Mouse (Mus musculus): ENCODE measurements around the gene Enpp4. TPM values are rescaled to one million over a fixed set of nuclear protein-coding genes. Genes with fewer than 3 reads are reported as not detected.

Enpp4 gene
- polyA plus RNA-seq, 1 experiment from 2014 or later, result 4.4 TPM

DNA sequence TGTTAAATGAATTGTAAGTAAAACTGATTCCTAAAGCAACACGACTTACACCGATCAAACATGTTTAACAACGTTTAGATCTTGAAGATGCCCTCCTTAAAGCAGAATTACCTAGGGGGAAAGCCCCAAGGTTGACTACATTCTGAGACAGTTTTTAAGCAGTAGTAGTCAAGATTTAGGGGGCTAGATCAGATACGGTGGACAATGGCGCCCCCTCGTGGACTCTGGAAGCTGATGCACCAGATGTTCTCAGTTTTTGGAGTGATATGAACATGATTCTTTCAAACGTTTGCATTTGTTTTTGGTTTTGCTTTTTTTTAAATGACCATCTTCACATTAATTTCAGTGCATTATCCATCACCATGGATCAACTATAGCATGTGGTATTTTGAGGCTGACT, 24.8 kb upstream of the Enpp4 start:
- H3K4me3 ChIP-seq (replicated peaks), result no peak overlapping the region
- no peak for ATAC-seq (ENCODE audit: insufficient read depth)
- WGBS (ENCODE audit: insufficient replicate concordance), result 8% methylated on average over 7 of the region's 7 CpGs
- H3K4me1 ChIP-seq (replicated peaks), result no peaks in the 10 kb centered on the region
- H3K36me3 ChIP-seq (replicated peaks), result no peaks in the 10 kb centered on the region
- H3K27ac ChIP-seq (replicated peaks), result no peak overlapping the region
- no peak overlapping the region for H3K9ac ChIP-seq
- no peak overlapping the region for H3K4me2 ChIP-seq
- H3K9me3 ChIP-seq (replicated peaks), result no peaks in the 10 kb centered on the region
- peaks cover 5% of the 10 kb centered on the region for H3K27me3 ChIP-seq

DNA sequence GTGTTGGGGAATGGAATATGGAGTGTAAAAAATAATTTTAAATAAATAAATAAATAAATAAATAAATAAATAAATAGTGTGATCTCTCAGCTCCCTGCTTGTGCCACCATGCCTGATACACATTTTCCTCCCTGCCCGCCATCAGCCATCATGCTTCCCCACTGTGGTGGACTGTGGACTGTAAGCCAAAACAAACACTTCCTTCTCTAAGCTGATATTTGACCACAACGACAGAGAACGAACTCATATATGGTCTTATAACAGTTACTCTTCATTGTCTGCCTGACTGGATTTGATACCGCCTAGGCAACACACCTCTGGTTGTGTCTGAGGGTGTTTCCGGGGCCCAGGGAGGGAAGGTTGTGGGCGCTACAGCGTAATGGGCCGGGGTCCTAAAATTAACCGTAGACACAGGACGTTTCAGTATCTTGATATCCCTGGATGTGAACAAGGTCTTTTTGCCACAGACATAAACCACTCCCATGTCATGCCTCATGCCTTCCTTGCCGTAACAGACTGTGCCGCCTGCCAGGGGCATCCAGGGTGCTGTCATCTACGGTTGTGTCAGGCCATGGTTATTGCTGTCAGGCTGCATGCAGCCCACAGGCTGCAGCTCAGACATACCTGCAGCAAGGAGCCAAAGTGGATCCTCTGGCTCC, 23.6 kb upstream of the Enpp4 start:
- H3K4me2 ChIP-seq, result no peak overlapping the region
- no peaks in the 10 kb centered on the region for H3K36me3 ChIP-seq (replicated peaks)
- no peak overlapping the region for H3K9ac ChIP-seq
- no peak overlapping the region for H3K4me3 ChIP-seq (replicated peaks)
- H3K27ac ChIP-seq (replicated peaks), result no peak overlapping the region
- H3K9me3 ChIP-seq (replicated peaks), result no peaks in the 10 kb centered on the region
- WGBS (ENCODE audit: insufficient replicate concordance), result 62% methylated on average over 13 of the region's 13 CpGs
- H3K4me1 ChIP-seq (replicated peaks), result no peaks in the 10 kb centered on the region
- ATAC-seq (ENCODE audit: insufficient read depth), result no peak
- H3K27me3 ChIP-seq, result no peaks in the 10 kb centered on the region; the same call in 1 of the 2 replicates

DNA sequence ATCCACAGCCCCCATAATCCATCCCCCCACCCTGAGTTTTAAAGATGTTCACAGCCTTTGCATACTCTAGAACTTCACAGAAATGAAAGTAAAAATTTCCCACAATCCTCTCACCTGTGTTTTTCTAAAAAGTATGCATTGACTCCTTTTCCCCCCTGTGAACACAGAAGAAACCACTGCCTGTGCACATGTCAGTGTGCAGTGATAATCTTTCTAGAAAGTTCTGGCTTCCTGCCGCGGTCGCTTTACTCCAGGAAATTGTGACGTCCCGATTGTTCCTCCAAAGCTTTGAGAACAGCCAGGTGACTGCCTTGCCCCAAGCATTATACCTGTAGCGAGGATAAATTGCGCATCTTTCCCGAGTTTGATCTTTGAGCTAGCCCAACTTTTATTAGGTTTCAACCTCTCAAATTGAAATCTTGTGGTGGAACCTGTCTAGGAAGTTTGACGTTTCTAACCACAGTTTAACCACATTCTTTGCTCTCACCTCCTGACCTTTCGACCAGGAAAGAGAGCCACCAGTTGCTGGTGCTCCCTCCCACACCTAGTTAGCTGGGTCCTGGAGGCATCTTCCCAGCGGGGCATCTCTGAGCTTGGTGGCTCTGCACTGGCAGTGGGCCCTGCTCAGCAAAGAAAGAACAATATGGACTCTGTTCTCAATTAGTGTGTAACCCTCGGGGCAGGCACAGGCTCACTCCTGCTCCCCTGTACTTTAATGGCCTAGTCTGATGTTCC, 15.9 kb upstream of the Enpp4 start:
- Histone ChIP-seq H3K4me2 (no peak overlapping the region), H3K4me3 (replicated peaks) (no peak overlapping the region), H3K27me3 (no peaks in the 10 kb centered on the region), H3K4me1 (replicated peaks) (no peaks in the 10 kb centered on the region), H3K36me3 (replicated peaks) (no peaks in the 10 kb centered on the region), H3K9me3 (replicated peaks) (no peaks in the 10 kb centered on the region), H3K9ac (no peak overlapping the region), H3K27ac (replicated peaks) (no peak overlapping the region)
- WGBS (ENCODE audit: insufficient replicate concordance), result 38% methylated on average over 12 of the region's 12 CpGs
- no peak for ATAC-seq (ENCODE audit: insufficient read depth)

DNA sequence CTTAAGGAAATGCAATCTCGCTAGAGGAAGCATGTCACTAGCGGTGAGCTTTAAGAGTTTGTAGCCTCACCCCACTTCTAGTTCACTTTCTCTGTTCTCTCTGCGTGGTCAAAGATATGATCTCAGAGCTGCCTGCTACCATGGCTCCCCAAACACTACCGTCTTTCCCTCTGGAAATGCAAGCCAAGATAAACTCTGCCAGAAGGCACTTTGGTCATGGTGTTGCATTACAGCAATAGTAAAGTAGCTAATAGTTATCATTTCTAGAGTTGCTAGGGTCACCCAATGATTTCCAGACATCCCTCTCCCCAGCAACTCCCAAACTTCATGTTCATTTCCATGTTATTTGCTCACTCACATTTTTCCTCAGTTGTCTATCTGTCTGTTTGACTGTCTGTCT, 12.6 kb upstream of the Enpp4 start:
- Histone ChIP-seq H3K9ac (no peak overlapping the region), H3K27me3 (no peaks in the 10 kb centered on the region), H3K4me3 (replicated peaks) (no peak overlapping the region), H3K27ac (replicated peaks) (no peak overlapping the region), H3K4me1 (replicated peaks) (no peaks in the 10 kb centered on the region), H3K4me2 (no peak overlapping the region), H3K36me3 (replicated peaks) (no peaks in the 10 kb centered on the region), H3K9me3 (replicated peaks) (no peaks in the 10 kb centered on the region)
- WGBS (ENCODE audit: insufficient replicate concordance), result 49% methylated on average over 4 of the region's 4 CpGs
- no peak for ATAC-seq (ENCODE audit: insufficient read depth)

DNA sequence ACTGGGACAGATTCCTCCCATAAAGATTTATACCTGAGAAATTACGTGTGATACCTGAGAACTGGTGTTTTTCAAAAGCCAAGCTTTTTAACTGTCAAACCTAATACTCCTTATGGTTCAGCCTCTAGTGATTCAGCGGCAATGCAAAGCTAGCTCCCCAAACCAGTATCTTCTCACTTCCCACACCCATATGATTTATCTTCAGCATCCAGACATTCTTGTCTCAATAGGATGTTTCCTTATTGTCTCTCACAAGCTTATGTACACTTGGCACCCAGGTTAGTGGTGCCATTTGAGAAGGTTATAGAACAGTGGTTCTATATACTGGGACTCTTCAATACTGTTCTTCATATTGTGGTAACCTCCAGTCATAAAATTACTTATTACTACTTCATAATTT, 12.1 kb upstream of the Enpp4 start:
- 34% methylated on average over 2 of the region's 2 CpGs for WGBS (ENCODE audit: insufficient replicate concordance)
- H3K36me3 ChIP-seq (replicated peaks), result no peaks in the 10 kb centered on the region
- no peak overlapping the region for H3K27ac ChIP-seq (replicated peaks)

DNA sequence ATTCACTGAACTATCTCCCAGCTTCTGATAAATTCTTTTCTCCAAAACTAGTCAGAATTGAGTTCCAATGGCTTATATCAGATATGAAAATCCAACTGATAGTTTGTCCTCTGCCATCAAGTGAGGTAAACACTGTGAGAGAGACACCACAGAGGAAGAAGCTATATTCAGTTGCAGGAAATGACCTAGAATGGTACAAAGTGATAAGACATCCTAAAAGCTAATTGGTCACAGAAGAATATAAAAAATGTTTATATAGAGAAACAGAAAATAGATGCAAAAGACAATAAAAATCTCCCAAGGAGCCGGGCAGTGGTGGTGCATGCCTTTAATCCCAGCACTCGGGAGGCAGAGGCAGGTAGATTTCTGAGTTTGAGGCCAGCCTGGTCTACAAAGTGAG, 11.0 kb upstream of the Enpp4 start:
- Histone ChIP-seq H3K4me3 (replicated peaks) (no peak overlapping the region), H3K27me3 (no peaks in the 10 kb centered on the region), H3K36me3 (replicated peaks) (no peaks in the 10 kb centered on the region), H3K4me1 (replicated peaks) (no peaks in the 10 kb centered on the region), H3K4me2 (no peak overlapping the region), H3K9me3 (replicated peaks) (no peaks in the 10 kb centered on the region), H3K9ac (no peak overlapping the region), H3K27ac (replicated peaks) (no peak overlapping the region)
- 26% methylated on average over 2 of the region's 2 CpGs for WGBS (ENCODE audit: insufficient replicate concordance)
- no peak for ATAC-seq (ENCODE audit: insufficient read depth)

More for the DNA sequence above, 12.1 kb upstream of the Enpp4 start:
- no peaks in the 10 kb centered on the region for H3K9me3 ChIP-seq (replicated peaks)
- no peaks in the 10 kb centered on the region for H3K4me1 ChIP-seq (replicated peaks)
- H3K4me3 ChIP-seq (replicated peaks), result no peak overlapping the region
- H3K4me2 ChIP-seq, result no peak overlapping the region
- ATAC-seq (ENCODE audit: insufficient read depth), result no peak
- no peak overlapping the region for H3K9ac ChIP-seq
- no peaks in the 10 kb centered on the region for H3K27me3 ChIP-seq

DNA sequence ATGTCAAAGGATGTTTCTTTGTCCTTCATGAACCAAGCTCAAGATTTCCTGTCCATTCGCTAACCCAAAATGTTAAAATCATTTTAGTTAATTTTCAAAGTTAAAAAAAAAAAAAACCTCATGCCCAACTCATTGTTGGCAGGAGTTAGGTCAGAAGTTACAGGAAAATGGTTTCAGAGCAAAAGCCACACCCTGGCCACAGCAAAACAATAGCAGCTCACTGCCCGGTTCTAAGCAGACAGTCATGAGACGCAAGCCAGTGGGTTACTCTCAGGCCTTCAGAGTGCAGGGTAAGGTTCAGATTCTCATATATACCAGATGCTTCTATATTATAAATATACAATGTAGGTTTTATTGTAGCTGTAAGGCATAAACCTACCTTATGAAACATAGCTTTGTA, 2.7 kb upstream of the Enpp4 start:
- no peak overlapping the region for H3K27ac ChIP-seq (replicated peaks)
- WGBS (ENCODE audit: insufficient replicate concordance), result 62% methylated on average over 3 of the region's 3 CpGs
- H3K4me2 ChIP-seq, result no peak overlapping the region
- ATAC-seq (ENCODE audit: insufficient read depth), result no peak
- H3K36me3 ChIP-seq (replicated peaks), result no peaks in the 10 kb centered on the region
- no peak overlapping the region for H3K9ac ChIP-seq
- no peaks in the 10 kb centered on the region for H3K27me3 ChIP-seq
- peaks cover 20% of the 10 kb centered on the region for H3K4me1 ChIP-seq (replicated peaks)
- no peaks in the 10 kb centered on the region for H3K9me3 ChIP-seq (replicated peaks)
- no peak overlapping the region for H3K4me3 ChIP-seq (replicated peaks)

DNA sequence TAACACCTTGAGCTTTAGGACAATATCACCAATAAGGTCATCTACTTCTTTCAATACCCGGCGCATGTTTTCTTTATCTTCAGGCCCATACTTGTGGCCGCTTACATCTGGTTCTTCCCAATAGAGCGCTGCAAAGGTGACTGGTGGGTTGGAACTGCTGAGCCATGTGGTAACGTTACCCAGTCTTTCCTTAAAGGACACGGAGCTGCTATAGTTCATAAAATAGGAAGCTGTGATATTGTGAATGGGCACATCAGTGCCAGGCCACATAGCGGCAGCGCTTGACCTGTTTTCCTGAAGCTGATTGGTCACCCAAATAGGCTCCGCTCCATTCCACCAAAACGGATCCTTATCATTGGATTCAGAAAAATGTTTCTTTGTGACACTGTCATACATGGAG, 3.6 kb downstream of the Enpp4 start:
- no peaks in the 10 kb centered on the region for H3K27me3 ChIP-seq
- H3K36me3 ChIP-seq (replicated peaks), result peaks cover 7% of the 10 kb centered on the region
- 81% methylated on average over 10 of the region's 10 CpGs for WGBS (ENCODE audit: insufficient replicate concordance)
- peaks cover 24% of the 10 kb centered on the region for H3K4me1 ChIP-seq (replicated peaks)
- H3K4me2 ChIP-seq, result no peak overlapping the region
- no peak for ATAC-seq (ENCODE audit: insufficient read depth)
- H3K9ac ChIP-seq, result no peak overlapping the region
- no peaks in the 10 kb centered on the region for H3K9me3 ChIP-seq (replicated peaks)
- no peak overlapping the region for H3K4me3 ChIP-seq (replicated peaks)
- H3K27ac ChIP-seq (replicated peaks), result no peak overlapping the region

DNA sequence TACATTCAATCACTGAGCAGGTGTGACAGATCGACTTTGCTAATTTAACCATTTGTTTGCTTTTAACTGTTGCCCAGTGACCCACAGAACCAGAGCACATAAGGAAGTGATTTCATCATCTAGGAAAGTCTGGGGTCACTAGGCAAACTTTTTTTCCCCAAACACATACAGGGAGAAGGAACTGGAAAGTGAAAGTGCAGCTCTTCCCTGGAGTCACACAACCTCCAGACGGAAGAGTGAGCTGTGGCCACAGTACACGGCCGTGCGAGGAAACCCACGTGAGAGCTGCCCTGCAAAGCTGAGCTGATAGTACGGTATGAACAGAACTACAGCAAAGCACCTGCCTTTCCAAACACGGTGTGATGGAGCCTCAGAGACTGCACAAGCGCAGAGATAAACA, 4.7 kb downstream of the Enpp4 start:
- H3K4me2 ChIP-seq, result peak overlapping the region; percentile 24; the same call in 1 of the 2 replicates
- H3K9ac ChIP-seq, result no peak overlapping the region
- H3K27me3 ChIP-seq, result no peaks in the 10 kb centered on the region
- H3K4me3 ChIP-seq (replicated peaks), result no peak overlapping the region
- H3K36me3 ChIP-seq (replicated peaks), result peaks cover 7% of the 10 kb centered on the region
- 58% methylated on average over 9 of the region's 9 CpGs for WGBS (ENCODE audit: insufficient replicate concordance)
- H3K27ac ChIP-seq (replicated peaks), result 0 out of 2 replicates have a peak overlapping the region, but pooled peaks have one; percentile 2
- no peak for ATAC-seq (ENCODE audit: insufficient read depth)
- H3K4me1 ChIP-seq (replicated peaks), result peaks cover 20% of the 10 kb centered on the region
- H3K9me3 ChIP-seq (replicated peaks), result no peaks in the 10 kb centered on the region

DNA sequence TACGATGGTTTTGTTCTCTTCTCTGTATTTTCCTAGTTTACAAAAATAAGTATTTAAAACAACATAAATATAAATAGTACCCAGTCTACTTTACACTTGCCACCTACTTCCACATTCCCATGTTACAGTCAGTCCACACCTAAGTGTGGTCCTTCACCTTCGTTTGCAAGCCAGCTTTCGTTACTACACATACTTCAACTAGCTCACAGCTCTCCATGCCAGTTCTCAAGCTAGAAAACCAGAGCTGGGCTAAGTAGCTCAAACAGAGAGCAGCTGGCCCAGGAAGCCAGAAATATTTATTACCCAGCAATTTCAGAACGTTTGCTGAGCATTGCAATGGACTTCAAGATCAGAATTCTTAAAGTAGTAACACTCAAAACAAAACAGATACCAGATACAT, 5.1 kb downstream of the Enpp4 start:
- 0 out of 2 replicates have a peak overlapping the region, but pooled peaks have one; percentile 2 for H3K27ac ChIP-seq (replicated peaks)
- no peak overlapping the region; the same call in 1 of the 2 replicates for H3K4me2 ChIP-seq
- no peaks in the 10 kb centered on the region for H3K9me3 ChIP-seq (replicated peaks)
- peaks cover 7% of the 10 kb centered on the region for H3K36me3 ChIP-seq (replicated peaks)
- H3K4me1 ChIP-seq (replicated peaks), result peaks cover 19% of the 10 kb centered on the region
- H3K9ac ChIP-seq, result no peak overlapping the region
- ATAC-seq (ENCODE audit: insufficient read depth), result no peak
- WGBS (ENCODE audit: insufficient replicate concordance), result 60% methylated on average over 4 of the region's 4 CpGs
- no peaks in the 10 kb centered on the region for H3K27me3 ChIP-seq
- H3K4me3 ChIP-seq (replicated peaks), result no peak overlapping the region

DNA sequence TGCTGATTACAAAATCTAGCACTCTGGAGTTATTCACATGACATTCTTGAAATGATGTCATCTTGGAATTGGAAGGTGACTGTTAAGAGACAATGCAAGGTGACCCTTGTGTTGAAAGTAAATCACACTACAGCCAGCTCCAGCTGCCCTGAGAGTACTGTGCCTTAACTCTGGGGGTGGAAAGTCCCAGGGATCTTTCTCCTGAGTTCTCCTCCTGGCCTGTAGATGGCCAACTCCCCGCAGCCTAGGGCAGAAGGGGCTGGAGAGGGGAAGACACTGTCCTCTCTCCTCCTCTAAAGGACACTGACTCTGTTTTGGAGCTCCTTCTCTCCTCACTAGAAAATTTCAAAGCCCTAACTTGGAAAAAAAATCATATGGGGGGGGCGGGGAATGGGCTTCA, 14.1 kb downstream of the Enpp4 start:
- WGBS (ENCODE audit: insufficient replicate concordance), result 28% methylated on average over 2 of the region's 2 CpGs
- no peak overlapping the region for H3K4me2 ChIP-seq
- H3K27me3 ChIP-seq, result no peaks in the 10 kb centered on the region
- H3K9ac ChIP-seq, result no peak overlapping the region
- H3K9me3 ChIP-seq (replicated peaks), result no peaks in the 10 kb centered on the region
- ATAC-seq (ENCODE audit: insufficient read depth), result no peak
- H3K4me3 ChIP-seq (replicated peaks), result no peak overlapping the region
- no peaks in the 10 kb centered on the region for H3K36me3 ChIP-seq (replicated peaks)
- no peak overlapping the region for H3K27ac ChIP-seq (replicated peaks)
- no peaks in the 10 kb centered on the region for H3K4me1 ChIP-seq (replicated peaks)

Measured in liver, embryonic 15.5 days (tissue).